ENCODE assay signal across 10 mouse cellular contexts in genomic region chr6:92521526-92522075, GRCm38 (mm10).
A peak's percentile ranks its signal among the peaks of the same experiment; 100 is the strongest.
DNase-seq lines count a peak whose midpoint lies in the region; ATAC-seq lines count a peak whose summit lies in the region.
"Had no signal": no experiment of that assay in that cellular context is flagged by ENCODE, and none has a peak within 500 bp of the region (broad histone marks: within the 10 kb centered on the region; RNA-seq: fewer than 3 reads in every experiment).

No protein-coding gene starts in this region.

- peaks cover 13% of the 10 kb centered on the region; the same call in 1 of the 2 replicates for H3K4me1 ChIP-seq in hindbrain, embryonic 14.5 days (replicated peaks; ENCODE audit: control insufficient read depth, insufficient read depth, low read length)
- peaks cover 4% of the 10 kb centered on the region; the same call in 1 of the 2 replicates for H3K4me1 ChIP-seq in hindbrain, embryonic 10.5 days (replicated peaks)
- peaks cover 2% of the 10 kb centered on the region; the same call in 1 of the 2 replicates for H3K4me1 ChIP-seq in intestine, embryonic 16.5 days (ENCODE audit: control insufficient read depth, insufficient read depth, low read length)
- H3K4me1 ChIP-seq: embryonic facial prominence, embryonic 12.5 days; liver, embryonic 15.5 days had no signal

- H3K4me2 ChIP-seq in hindbrain, embryonic 14.5 days (replicated peaks), result no peak overlapping the region
- no peak overlapping the region for H3K4me2 ChIP-seq in intestine, embryonic 16.5 days (ENCODE audit: low read depth, low read length)
- H3K4me2 ChIP-seq: embryonic facial prominence, embryonic 12.5 days; liver, embryonic 15.5 days had no signal

- no peak overlapping the region for H3K9ac ChIP-seq in hindbrain, embryonic 14.5 days
- no peak overlapping the region for H3K9ac ChIP-seq in intestine, embryonic 16.5 days (ENCODE audit: low read depth, low read length)
- H3K9ac ChIP-seq: embryonic facial prominence, embryonic 12.5 days; liver, embryonic 15.5 days had no signal

- 74% methylated on average over 7 of the region's 7 CpGs for WGBS in hindbrain, embryonic 14.5 days
- 84% methylated on average over 7 of the region's 7 CpGs for WGBS in hindbrain, embryonic 10.5 days
- WGBS in intestine, embryonic 16.5 days, result 64% methylated on average over 7 of the region's 7 CpGs

- no peak overlapping the region for H3K4me3 ChIP-seq in hindbrain, embryonic 14.5 days (replicated peaks; ENCODE audit: low read length)
- no peak overlapping the region for H3K4me3 ChIP-seq in hindbrain, embryonic 10.5 days
- no peak overlapping the region for H3K4me3 ChIP-seq in intestine, embryonic 16.5 days (ENCODE audit: low read length)
- H3K4me3 ChIP-seq: embryonic facial prominence, embryonic 12.5 days; liver, embryonic 15.5 days had no signal

- no peaks in the 10 kb centered on the region for H3K27me3 ChIP-seq in hindbrain, embryonic 14.5 days (ENCODE audit: control insufficient read depth, insufficient read depth, low read length)
- no peaks in the 10 kb centered on the region for H3K27me3 ChIP-seq in hindbrain, embryonic 10.5 days (ENCODE audit: insufficient read depth, poor library complexity, severe bottlenecking)
- H3K27me3 ChIP-seq in intestine, embryonic 16.5 days (replicated peaks; ENCODE audit: control insufficient read depth, insufficient read depth, low read length), result no peaks in the 10 kb centered on the region
- H3K27me3 ChIP-seq: embryonic facial prominence, embryonic 12.5 days; liver, embryonic 15.5 days had no signal

- no peaks in the 10 kb centered on the region for H3K36me3 ChIP-seq in hindbrain, embryonic 14.5 days (replicated peaks; ENCODE audit: control insufficient read depth, insufficient read depth)
- H3K36me3 ChIP-seq in hindbrain, embryonic 10.5 days, result no peaks in the 10 kb centered on the region
- H3K36me3 ChIP-seq in intestine, embryonic 16.5 days (ENCODE audit: control insufficient read depth, insufficient read depth, low read length), result no peaks in the 10 kb centered on the region
- H3K36me3 ChIP-seq: embryonic facial prominence, embryonic 12.5 days; liver, embryonic 15.5 days had no signal

- ATAC-seq in hindbrain, embryonic 14.5 days (ENCODE audit: low FRiP score), result no peak
- ATAC-seq in erythroblast, adult 5-6 weeks (replicated peaks; ENCODE audit: low FRiP score, poor library complexity, severe bottlenecking), result no peak
- no peak for ATAC-seq in intestine, embryonic 16.5 days

- DNase-seq in hindbrain, embryonic 14.5 days (ENCODE audit: low spot score), result peak; percentile 58
- DNase-seq in hindbrain, embryonic 10.5 days (ENCODE audit: low spot score), result no peak
- peak; percentile 72 to 76 for DNase-seq in adrenal gland, postnatal 36 days
- DNase-seq in frontal cortex, postnatal 25 days (ENCODE audit: low spot score in 2 of 2), result peak; percentile 37 to 57
- peak; percentile 83 to 89 for DNase-seq in layer of hippocampus, adult 8-10 months (ENCODE audit: low spot score in 2 of 2)
- DNase-seq in right cerebral cortex, adult 18-20 months, result peak; percentile 89

- no peak overlapping the region for H3K27ac ChIP-seq in hindbrain, embryonic 14.5 days
- H3K27ac ChIP-seq in hindbrain, embryonic 10.5 days, result no peak overlapping the region
- no peak overlapping the region for H3K27ac ChIP-seq in intestine, embryonic 16.5 days (ENCODE audit: low read length)
- H3K27ac ChIP-seq: embryonic facial prominence, embryonic 12.5 days; liver, embryonic 15.5 days had no signal

- no peaks in the 10 kb centered on the region for H3K9me3 ChIP-seq in hindbrain, embryonic 14.5 days (ENCODE audit: control insufficient read depth, low read length)
- no peaks in the 10 kb centered on the region for H3K9me3 ChIP-seq in hindbrain, embryonic 10.5 days
- H3K9me3 ChIP-seq in intestine, embryonic 16.5 days (ENCODE audit: control insufficient read depth, low read length), result no peaks in the 10 kb centered on the region
- H3K9me3 ChIP-seq: embryonic facial prominence, embryonic 12.5 days; liver, embryonic 15.5 days had no signal
